Mouse (Mus musculus) left cerebral cortex, adult 6 months (tissue): ENCODE measurements around the gene Klhl25. TPM values are rescaled to one million over a fixed set of nuclear protein-coding genes. Genes with fewer than 3 reads are reported as not detected.

Experiments
- long read RNA-seq, 2 experiments: library from polyadenylated mRNA; unstranded; transcript quantifications; one replicate each; pipeline ENCODE4 v2.0.0; 2019 to 2020
- polyA plus RNA-seq: library from polyadenylated mRNA; unstranded; fragments of <200 nt; fragmentation: Nextera tagmentation; gene quantifications from 2 replicates; pipeline ENCODE4 v1.2.3, GENCODE M21; 2021

Gene Klhl25
- 4.3 and 6.6 TPM in 2 replicates for polyA plus RNA-seq
- long read RNA-seq, experiment 1, transcript Klhl25-201 (3 exons, 3,385 nt) = minor isoform, 14 of 60 reads
- long read RNA-seq, experiment 1, transcript Klhl25-202 (3 exons, 3,403 nt) = major isoform, 32 of 60 reads
- long read RNA-seq, experiment 1, partial matches to known transcripts = 8 of 60 reads
- long read RNA-seq, experiment 1, other reads (novel, unspliced or antisense) = 6 of 60 reads
- long read RNA-seq, experiment 2, partial matches to known transcripts = 2 of 6 reads
- long read RNA-seq, experiment 2, other reads (novel, unspliced or antisense) = 0 of 6 reads

GRCm38 (mm10) chr7:75848115-75848775, at the start of gene Klhl25:
Gene Klhl25 (plus strand): TSS chr7:75848310.

